ENCODE assay signal across 8 mouse cellular contexts in the genomic region with DNA sequence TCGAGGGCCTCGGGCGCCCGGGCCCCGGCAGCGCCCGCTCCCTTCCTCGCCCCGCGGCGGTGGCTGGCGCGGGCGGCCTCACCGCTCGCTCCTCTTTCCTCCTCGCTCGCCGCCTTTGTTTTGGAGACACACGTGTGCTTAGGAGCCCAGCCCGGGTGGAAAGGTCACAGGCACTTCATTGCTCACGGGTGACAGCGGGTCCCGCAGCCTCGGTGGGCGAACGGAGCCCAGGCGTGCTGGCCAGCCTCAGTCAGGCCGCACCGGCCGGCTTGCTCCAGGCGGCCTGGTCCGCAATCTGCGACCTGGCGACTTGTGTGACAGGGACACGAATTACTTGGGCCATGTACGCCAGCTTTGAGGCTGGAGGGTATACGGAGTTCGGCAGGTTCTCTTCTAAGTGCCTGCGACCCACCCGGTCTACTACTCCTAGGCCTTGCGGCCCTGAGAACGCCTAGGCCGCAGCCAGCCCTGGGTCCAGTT. TPM values are rescaled to one million over a fixed set of nuclear protein-coding genes. Genes with fewer than 3 reads are reported as not detected.
DNase-seq lines count a peak whose midpoint lies in the region; ATAC-seq and TF ChIP-seq lines count a peak whose summit lies in the region.

No protein-coding gene starts in this region.

- 7% methylated on average over 44 of the region's 44 CpGs for WGBS in kidney, embryonic 15.5 days
- 18% methylated on average over 30 of the region's 44 CpGs for WGBS in hindbrain, postnatal 0 days
- WGBS in neural tube, embryonic 13.5 days = 6% methylated on average over 44 of the region's 44 CpGs

- no peak for DNase-seq in kidney, adult 18-20 months
- no peak for DNase-seq in hindbrain, postnatal 0 days (ENCODE audit: low spot score)
- no peak for DNase-seq in right cerebral cortex, postnatal 14 days
- no peak for DNase-seq in left cerebral cortex, adult 9 months (ENCODE audit: low spot score in 2 of 2)
- no peak for DNase-seq in right cerebral cortex, postnatal 10 days (ENCODE audit: low spot score in 2 of 2)

- peaks cover 64% of the 10 kb centered on the region for H3K4me1 ChIP-seq in kidney, embryonic 15.5 days
- no peaks in the 10 kb centered on the region for H3K4me1 ChIP-seq in cortical plate, adult 2 months (ENCODE audit: control insufficient read depth, insufficient read depth, low read length)
- no peaks in the 10 kb centered on the region for H3K4me1 ChIP-seq in hindbrain, postnatal 0 days (ENCODE audit: insufficient read depth, low read length)
- H3K4me1 ChIP-seq in neural tube, embryonic 13.5 days (replicated peaks) = peaks cover 35% of the 10 kb centered on the region

- peak overlapping the region; percentile 45 for H3K9ac ChIP-seq in kidney, embryonic 15.5 days
- H3K9ac ChIP-seq in hindbrain, postnatal 0 days (replicated peaks; ENCODE audit: low read length) = peak overlapping the region; percentile 45
- H3K9ac ChIP-seq in neural tube, embryonic 13.5 days = peak overlapping the region; percentile 72

- no peaks in the 10 kb centered on the region for H3K9me3 ChIP-seq in kidney, embryonic 15.5 days (replicated peaks)
- no peaks in the 10 kb centered on the region for H3K9me3 ChIP-seq in hindbrain, postnatal 0 days (ENCODE audit: low read length)
- H3K9me3 ChIP-seq in neural tube, embryonic 13.5 days = no peaks in the 10 kb centered on the region

- peaks cover 23% of the 10 kb centered on the region; the same call in 1 of the 2 replicates for H3K27me3 ChIP-seq in kidney, embryonic 15.5 days
- peaks cover 62% of the 10 kb centered on the region for H3K27me3 ChIP-seq in hindbrain, postnatal 0 days (ENCODE audit: insufficient read depth, low read length)
- peaks cover 95% of the 10 kb centered on the region for H3K27me3 ChIP-seq in neural tube, embryonic 13.5 days

- no peaks in the 10 kb centered on the region for H3K36me3 ChIP-seq in kidney, embryonic 15.5 days
- H3K36me3 ChIP-seq in hindbrain, postnatal 0 days (ENCODE audit: insufficient read depth, low read length) = no peaks in the 10 kb centered on the region
- H3K36me3 ChIP-seq in neural tube, embryonic 13.5 days = no peaks in the 10 kb centered on the region

- TF ChIP-seq POLR2A in cortical plate, adult 2 months (IDR thresholded peaks at IDR 0.05; ENCODE audit: extremely low read depth, insufficient read depth, low read length) = no peak

- ATAC-seq in kidney, embryonic 15.5 days (replicated peaks; ENCODE audit: low FRiP score) = no peak; the same call in 1 of the 2 replicates
- ATAC-seq in hindbrain, postnatal 0 days = no peak
- ATAC-seq in neural tube, embryonic 13.5 days (ENCODE audit: low read depth) = no peak

- peak overlapping the region; percentile 55 for H3K4me3 ChIP-seq in kidney, embryonic 15.5 days (replicated peaks)
- H3K4me3 ChIP-seq in cortical plate, adult 2 months (ENCODE audit: insufficient read depth, low read length) = peak overlapping the region; percentile 20; the same call in 1 of the 2 replicates
- peak overlapping the region; percentile 30 for H3K4me3 ChIP-seq in hindbrain, postnatal 0 days (ENCODE audit: low read length)
- peak overlapping the region; percentile 39 for H3K4me3 ChIP-seq in neural tube, embryonic 13.5 days

- TF ChIP-seq CTCF in cortical plate, adult 2 months (IDR thresholded peaks at IDR 0.05; ENCODE audit: extremely low read depth, insufficient read depth, low read length) = no peak
- no peak for TF ChIP-seq CTCF in hindbrain, postnatal 0 days (IDR thresholded peaks at IDR 0.05; ENCODE audit: low read depth)

- peak overlapping the region; percentile 69 for H3K4me2 ChIP-seq in kidney, embryonic 15.5 days
- peak overlapping the region; percentile 23; the same call in 1 of the 2 replicates for H3K4me2 ChIP-seq in hindbrain, postnatal 0 days (ENCODE audit: low read depth, low read length)
- H3K4me2 ChIP-seq in neural tube, embryonic 13.5 days = peak overlapping the region; percentile 48

- H3K27ac ChIP-seq in kidney, embryonic 15.5 days = peak overlapping the region; percentile 54
- peak overlapping the region; percentile 90 for H3K27ac ChIP-seq in cortical plate, adult 2 months (ENCODE audit: insufficient read depth, low read length)
- no peak overlapping the region; the same call in 1 of the 2 replicates for H3K27ac ChIP-seq in hindbrain, postnatal 0 days
- peak overlapping the region; percentile 64 for H3K27ac ChIP-seq in neural tube, embryonic 13.5 days (replicated peaks)

RNA-seq across cellular contexts. Expression of gene Foxc1, which starts 5.1 kb away (rescaled TPM):
- 4.1 and 5.2 TPM in 2 replicates for polyA plus RNA-seq in kidney, embryonic 15.5 days (2015; fragmentation: Nextera tagmentation; extraction: Ambion mirVana)
- polyA plus RNA-seq in cortical plate, adult 2 months (2012; rRNA removed) = 2.3 and 2.8 TPM in 2 replicates
- 11.9 and 16.2 TPM in 2 replicates for total RNA-seq in hindbrain, postnatal 0 days (2014; rRNA removed)
- 1.8 and 2.0 TPM in 2 replicates for polyA plus RNA-seq in hindbrain, postnatal 0 days (2015; fragmentation: Nextera tagmentation; extraction: Ambion mirVana)
- 2.4 and 2.6 TPM in 2 replicates for polyA plus RNA-seq in neural tube, embryonic 13.5 days (2015; fragmentation: Nextera tagmentation; extraction: Ambion mirVana)
